Mouse (Mus musculus) liver, embryonic 16.5 days (tissue): ENCODE data around the gene Mex3a. TPM values are rescaled to one million over a fixed set of nuclear protein-coding genes. Genes with fewer than 3 reads are reported as not detected.

Source experiments
- ATAC-seq: fragments of 200-750 bp; cut with Nextera tagmentation; 2 replicates; pipeline ENCODE4 v1.8.0; 2017; ENCODE audit warnings: low read depth, mild to moderate bottlenecking, moderate number of reproducible peaks, moderate library complexity
- H3K27ac ChIP-seq: fragments of 300-500 bp; sonication (generic); 2 replicates; pipeline ENCODE4 v1.5.1; 2014; ENCODE audit warnings: mild to moderate bottlenecking, low read length
- H3K27me3 ChIP-seq: fragments of 300-500 bp; sonication (generic); 2 replicates; pipeline ENCODE4 v1.6.1; 2014; ENCODE audit warnings: low read depth, low read length, mixed read lengths; ENCODE audit not compliant: control insufficient read depth, insufficient read depth
- H3K36me3 ChIP-seq: fragments of 300-500 bp; sonication (generic); 2 replicates; pipeline ENCODE4 v1.6.1; 2014; ENCODE audit warnings: mild to moderate bottlenecking; ENCODE audit not compliant: control insufficient read depth, insufficient read depth
- H3K4me1 ChIP-seq: fragments of 300-500 bp; sonication (generic); 2 replicates; pipeline ENCODE4 v1.6.1; 2014; ENCODE audit warnings: low read depth, low read length, mixed read lengths; ENCODE audit not compliant: control insufficient read depth
- H3K4me2 ChIP-seq: fragments of 300-500 bp; sonication (generic); 2 replicates; pipeline ENCODE4 v1.6.1; 2014; ENCODE audit warnings: low read depth, low read length, mixed read lengths
- H3K4me3 ChIP-seq: fragments of 300-500 bp; sonication (generic); 2 replicates; pipeline ENCODE4 v1.5.1; 2014; ENCODE audit warnings: low read depth, mild to moderate bottlenecking, low read length
- H3K9ac ChIP-seq: fragments of 300-500 bp; sonication (generic); 2 replicates; pipeline ENCODE4 v1.6.1; 2014; ENCODE audit warnings: low read depth, low read length
- H3K9me3 ChIP-seq: fragments of 300-500 bp; sonication (generic); replicated peaks from 2 replicates; pipeline ENCODE4 v1.6.1; 2016; ENCODE audit warnings: low read length; ENCODE audit not compliant: control insufficient read depth
- WGBS: fragments of 180-500 bp; shearing (Covaris S2); extraction: QIAGEN DNeasy Blood & Tissue Kit; methylation state at CpG from one replicate; pipeline ENCODE4 v1.1.7; 2014; ENCODE audit not compliant: insufficient replicate concordance; 5-methylcytosine and 5-hydroxymethylcytosine counted together
- microRNA counts: library from miRNA; unstranded; fragments of <30 nt; microRNA quantifications from one replicate; lab custom pipeline; 2016
- microRNA-seq: library from miRNA; unstranded; fragments of <30 nt; microRNA quantifications from one replicate; pipeline ENCODE4, GENCODE M21; 2016
- polyA plus RNA-seq: library from polyadenylated mRNA; unstranded; fragments of >200 nt; fragmentation: Nextera tagmentation; extraction: Ambion mirVana; gene quantifications from 2 replicates; pipeline ENCODE4 v1.2.1, GENCODE M21; 2015

Gene Mex3a
- polyA plus RNA-seq, 1 experiment from 2014 or later: 0.44 TPM

DNA sequence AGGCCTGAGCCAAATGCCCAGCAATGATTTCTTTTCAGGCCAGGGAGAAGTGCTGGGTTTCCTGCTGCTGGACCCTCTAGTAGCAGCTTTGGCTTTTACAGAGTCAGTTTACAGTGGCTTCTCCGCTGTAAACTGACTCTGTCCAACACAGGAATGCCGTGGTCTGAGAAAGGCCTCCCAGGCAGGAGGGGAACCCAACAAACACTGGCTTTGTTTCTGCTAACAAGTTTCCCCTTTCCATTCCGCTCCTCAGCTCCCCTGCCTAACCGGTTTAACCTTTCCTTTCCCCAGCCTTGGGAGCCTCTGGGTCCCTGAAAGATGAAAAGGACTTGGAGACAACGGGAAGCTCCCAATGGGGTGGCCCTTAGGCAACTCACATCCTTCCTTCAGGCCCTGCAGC lies 58.1 kb downstream of the Mex3a start:
- H3K4me2 ChIP-seq: no peak overlapping the region
- H3K27me3 ChIP-seq: no peaks in the 10 kb centered on the region
- H3K36me3 ChIP-seq: peaks cover 22% of the 10 kb centered on the region
- H3K9ac ChIP-seq: no peak overlapping the region
- ATAC-seq: no peak
- H3K27ac ChIP-seq: no peak overlapping the region
- H3K4me3 ChIP-seq: no peak overlapping the region
- 46% methylated on average over 5 of the region's 5 CpGs for WGBS
- H3K4me1 ChIP-seq: peaks cover 11% of the 10 kb centered on the region
- no peaks in the 10 kb centered on the region for H3K9me3 ChIP-seq

MicroRNAs within 50 kb of the gene (microRNA counts, 519-probe panel; counts per million panel counts)
- 60.7 counts per million for microRNA mmu-miR-1905 (lab: Ali Mortazavi, UCI)

Small RNA genes lying within 50 kb of the gene (microRNA-seq; reads per million reads assigned to microRNA genes)
- 0.98 reads per million for gene Mir1905

Other genes starting within 250 kb of the Mex3a start
- 0.35 TPM in 1 of 2 replicates, not detected in the other for gene Gm38392, start 245.2 kb upstream of the Mex3a start, polyA plus RNA-seq
- 4.1 and 4.7 TPM in 2 replicates for gene Tsacc, start 235.4 kb upstream of the Mex3a start, polyA plus RNA-seq
- gene Cct3, start 235.3 kb upstream of the Mex3a start, polyA plus RNA-seq: 213 and 227 TPM in 2 replicates
- 97.1 and 97.9 TPM in 2 replicates for gene Glmp, start 207.4 kb upstream of the Mex3a start, polyA plus RNA-seq
- gene Tmem79, start 196.2 kb upstream of the Mex3a start, polyA plus RNA-seq: 1.0 and 1.4 TPM in 2 replicates
- gene Smg5, start 196.1 kb upstream of the Mex3a start, polyA plus RNA-seq: 27.7 and 30.8 TPM in 2 replicates
- gene Paqr6, start 167.8 kb upstream of the Mex3a start, polyA plus RNA-seq: 5.9 and 7.0 TPM in 2 replicates
- gene Bglap3, start 159.7 kb upstream of the Mex3a start, polyA plus RNA-seq: 0.15 and 0.69 TPM in 2 replicates
- not detected in 2 replicates for gene Bglap2, start 153.7 kb upstream of the Mex3a start, polyA plus RNA-seq
- gene Bglap, start 147.9 kb upstream of the Mex3a start, polyA plus RNA-seq: not detected in 2 replicates
- gene Pmf1, start 122.1 kb upstream of the Mex3a start, polyA plus RNA-seq: 69.7 and 76.8 TPM in 2 replicates
- gene Slc25a44, start 107.3 kb upstream of the Mex3a start, polyA plus RNA-seq: 10.0 and 11.8 TPM in 2 replicates
- 27.0 and 29.1 TPM in 2 replicates for gene Sema4a, start 71.2 kb upstream of the Mex3a start, polyA plus RNA-seq
- 123 and 131 TPM in 2 replicates for gene Lmna, start 22.4 kb upstream of the Mex3a start, polyA plus RNA-seq
- 0.32 and 1.1 TPM in 2 replicates for gene Rab25, start 15.9 kb downstream of the Mex3a start, polyA plus RNA-seq
- gene Lamtor2, start 20.7 kb downstream of the Mex3a start, polyA plus RNA-seq: 98.6 and 107 TPM in 2 replicates
- 14.8 and 16.4 TPM in 2 replicates for gene Ubqln4, start 21.4 kb downstream of the Mex3a start, polyA plus RNA-seq
- 171 and 190 TPM in 2 replicates for gene Ssr2, start 43.5 kb downstream of the Mex3a start, polyA plus RNA-seq
- gene Arhgef2, start 73.6 kb downstream of the Mex3a start, polyA plus RNA-seq: 16.4 and 20.0 TPM in 2 replicates
- gene Rxfp4, start 120.7 kb downstream of the Mex3a start, polyA plus RNA-seq: not detected in 2 replicates
- 22.0 and 24.5 TPM in 2 replicates for gene Khdc4, start 153.4 kb downstream of the Mex3a start, polyA plus RNA-seq
- gene Rit1, start 184.4 kb downstream of the Mex3a start, polyA plus RNA-seq: 32.9 and 33.8 TPM in 2 replicates
- gene Syt11, start 242.8 kb downstream of the Mex3a start, polyA plus RNA-seq: 0.42 and 0.54 TPM in 2 replicates